Mouse (Mus musculus) v-Abl transformed pro-B cells (cell line): ENCODE data around the gene Ssx2ip.

Experiments
- in situ Hi-C, 2 experiments: fragments of 400-800 bp; cut with MboI; formaldehyde crosslinking; loops; one replicate each; pipeline ENCODE4 v1.15.1; 2025; ENCODE audit not compliant: unreplicated experiment in 2 of 2

Ssx2ip gene

GRCm38 (mm10) chr3:146399203-146399602 is 5.2 kb upstream of the Ssx2ip start:
- in situ Hi-C loops, result no loop called here

- in situ Hi-C loops, result loop anchor here in 1 of 2 experiments (10.0 to 25.0 kb wide), 2 partner anchors 121 to 466 kb away; partner anchors contain the start of genes 2410004B18Rik and Rpf1
These were observed 672 bp upstream of the Ssx2ip start for GRCm38 (mm10) chr3:146403770-146404169.

GRCm38 (mm10) chr3:146405213-146406006 is 968 bp downstream of the Ssx2ip start:
- in situ Hi-C loops, result loop anchor here in 1 of 2 experiments (10.0 to 25.0 kb wide), 2 partner anchors 119 to 468 kb away; partner anchors contain the start of genes 2410004B18Rik and Rpf1

GRCm38 (mm10) chr3:146406007-146406341 is 1.5 kb downstream of the Ssx2ip start:
- in situ Hi-C loops, result loop anchor here in 1 of 2 experiments (10.0 to 25.0 kb wide), 2 partner anchors 119 to 469 kb away; partner anchors contain the start of genes 2410004B18Rik and Rpf1

GRCm38 (mm10) chr3:146407086-146407721 is 2.8 kb downstream of the Ssx2ip start:
- in situ Hi-C loops, result loop anchor here in 1 of 2 experiments (10.0 to 25.0 kb wide), 2 partner anchors 118 to 470 kb away; partner anchors contain the start of genes 2410004B18Rik and Rpf1

GRCm38 (mm10) chr3:146410114-146410513 is 5.7 kb downstream of the Ssx2ip start:
- in situ Hi-C loops, result loop anchor here in 1 of 2 experiments (25.0 kb wide), 1 partner anchor 473 kb away; the partner anchor contains the start of gene 2410004B18Rik

- in situ Hi-C loops, result loop anchor here in 1 of 2 experiments (25.0 kb wide), 1 partner anchor 475 kb away; the partner anchor contains the start of gene 2410004B18Rik
These were observed 7.6 kb downstream of the Ssx2ip start for GRCm38 (mm10) chr3:146412008-146412407.

- in situ Hi-C loops, result loop anchor here in 1 of 2 experiments (25.0 kb wide), 1 partner anchor 475 kb away; the partner anchor contains the start of gene 2410004B18Rik
These were observed 8.0 kb downstream of the Ssx2ip start for GRCm38 (mm10) chr3:146412480-146412879.

- in situ Hi-C loops, result loop anchor here in 1 of 2 experiments (25.0 kb wide), 1 partner anchor 476 kb away; the partner anchor contains the start of gene 2410004B18Rik
These were observed 8.6 kb downstream of the Ssx2ip start for GRCm38 (mm10) chr3:146413016-146413415.

GRCm38 (mm10) chr3:146413992-146414391 is 9.6 kb downstream of the Ssx2ip start:
- in situ Hi-C loops, result loop anchor here in 1 of 2 experiments (25.0 kb wide), 1 partner anchor 477 kb away; the partner anchor contains the start of gene 2410004B18Rik

GRCm38 (mm10) chr3:146414555-146414954 is 10.1 kb downstream of the Ssx2ip start:
- in situ Hi-C loops, result loop anchor here in 1 of 2 experiments (25.0 kb wide), 1 partner anchor 477 kb away; the partner anchor contains the start of gene 2410004B18Rik

- in situ Hi-C loops, result loop anchor here in 1 of 2 experiments (25.0 kb wide), 1 partner anchor 481 kb away; the partner anchor contains the start of gene 2410004B18Rik
These were observed 13.4 kb downstream of the Ssx2ip start for GRCm38 (mm10) chr3:146417873-146418272.

- in situ Hi-C loops, result loop anchor here in 1 of 2 experiments (25.0 kb wide), 1 partner anchor 482 kb away; the partner anchor contains the start of gene 2410004B18Rik
These were observed 14.5 kb downstream of the Ssx2ip start for GRCm38 (mm10) chr3:146418901-146419300.

GRCm38 (mm10) chr3:146419534-146419933 is 15.1 kb downstream of the Ssx2ip start:
- in situ Hi-C loops, result loop anchor here in 1 of 2 experiments (25.0 kb wide), 1 partner anchor 482 kb away; the partner anchor contains the start of gene 2410004B18Rik

GRCm38 (mm10) chr3:146419992-146420537 is 15.6 kb downstream of the Ssx2ip start:
- in situ Hi-C loops, result loop anchor here in 1 of 2 experiments (25.0 kb wide), 1 partner anchor 483 kb away; the partner anchor contains the start of gene 2410004B18Rik

- in situ Hi-C loops, result loop anchor here in 1 of 2 experiments (25.0 kb wide), 1 partner anchor 484 kb away; the partner anchor contains the start of gene 2410004B18Rik
These were observed 17.3 kb downstream of the Ssx2ip start for GRCm38 (mm10) chr3:146421787-146422186.

- in situ Hi-C loops, result loop anchor here in 1 of 2 experiments (25.0 kb wide), 1 partner anchor 486 kb away; the partner anchor contains the start of gene 2410004B18Rik
These were observed 19.3 kb downstream of the Ssx2ip start for GRCm38 (mm10) chr3:146423710-146424109.

- in situ Hi-C loops, result loop anchor here in 1 of 2 experiments (25.0 kb wide), 1 partner anchor 487 kb away; the partner anchor contains the start of gene 2410004B18Rik
These were observed 20.0 kb downstream of the Ssx2ip start for GRCm38 (mm10) chr3:146424306-146424900.

GRCm38 (mm10) chr3:146425902-146426301 is 21.5 kb downstream of the Ssx2ip start:
- in situ Hi-C loops, result no loop called here
